Mouse (Mus musculus) bone marrow, adult 2 months (tissue): ENCODE measurements around the gene Gm45753. TPM values are rescaled to one million over a fixed set of nuclear protein-coding genes. Genes with fewer than 3 reads are reported as not detected.

ENCODE experiments used
- H3K27ac ChIP-seq: fragments of 200-500 bp; 2 replicates; pipeline ENCODE4 v1.5.1; 2012; ENCODE audit warnings: low read depth, mild to moderate bottlenecking, control low read depth, inconsistent platforms, low read length; ENCODE audit not compliant: control insufficient read depth, poor library complexity, insufficient read depth
- H3K4me1 ChIP-seq: fragments of 200-500 bp; 2 replicates; pipeline ENCODE4 v1.6.1; 2011; ENCODE audit warnings: low read length; ENCODE audit not compliant: control insufficient read depth, insufficient read depth
- H3K4me3 ChIP-seq: fragments of 200-500 bp; replicated peaks from 2 replicates; pipeline ENCODE3; 2011; ENCODE audit warnings: mild to moderate bottlenecking, low read depth, low read length, control low read depth; ENCODE audit not compliant: control insufficient read depth
- CTCF ChIP-seq: fragments of 200-500 bp; IDR thresholded peaks from 2 replicates; pipeline ENCODE4 v1.5.1; 2011; ENCODE audit warnings: low read length, control low read depth; ENCODE audit not compliant: control insufficient read depth, insufficient read depth
- POLR2A ChIP-seq: fragments of 200-500 bp; IDR thresholded peaks from 2 replicates; pipeline ENCODE4 v1.6.1; 2011; ENCODE audit warnings: low read depth, mild to moderate bottlenecking, control low read depth, low read length, borderline replicate concordance; ENCODE audit not compliant: control insufficient read depth
- WGBS: fragments of 180-500 bp; shearing (Covaris S2); methylation state at CpG from one replicate; pipeline ENCODE4 v1.1.7; 2018; 5-methylcytosine and 5-hydroxymethylcytosine counted together
- polyA plus RNA-seq: library from polyadenylated mRNA; stranded (reverse); fragments of >200 nt; gene quantifications from 2 replicates; pipeline ENCODE4 v1.2.4, GENCODE M21; 2011; ENCODE audit warnings: low replicate concordance; ENCODE audit not compliant: missing spikeins, insufficient read depth, insufficient read length

The Gm45753 gene
- polyA plus RNA-seq, 1 experiment, result not detected

GRCm38 (mm10) chr8:45266993-45267392 is 41.3 kb downstream of the Gm45753 start:
- Histone ChIP-seq H3K27ac (no peak overlapping the region), H3K4me1 (no peaks in the 10 kb centered on the region), H3K4me3 (no peak overlapping the region)
- TF ChIP-seq POLR2A (no peak), CTCF (no peak)
- 78% methylated on average over 8 of the region's 8 CpGs for WGBS

- 70% methylated on average over 4 of the region's 4 CpGs for WGBS
- Histone ChIP-seq H3K4me1 (no peaks in the 10 kb centered on the region), H3K27ac (no peak overlapping the region), H3K4me3 (no peak overlapping the region)
- TF ChIP-seq CTCF (no peak), POLR2A (no peak)
These were observed 43.3 kb downstream of the Gm45753 start for GRCm38 (mm10) chr8:45264918-45265317.

DNA sequence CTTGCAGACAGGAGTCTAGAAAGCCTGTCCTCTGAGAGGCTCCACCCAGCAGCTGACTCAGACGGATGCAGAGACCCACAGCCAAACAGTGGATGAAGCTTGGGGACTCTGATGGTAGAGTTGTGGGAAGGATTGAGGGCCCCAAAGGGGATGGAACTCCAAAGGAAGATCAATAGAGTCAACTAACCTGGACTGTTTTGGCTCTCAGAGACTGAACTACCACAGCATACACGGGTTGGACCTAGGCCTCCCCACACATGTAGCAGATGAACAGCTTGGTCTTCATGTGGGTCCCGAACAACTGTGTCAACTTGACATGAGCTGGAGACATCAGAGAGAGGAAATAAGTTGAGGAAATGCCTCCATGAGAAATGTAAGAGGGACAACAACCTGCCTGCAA is 45.4 kb downstream of the Gm45753 start:
- H3K27ac ChIP-seq, result no peak overlapping the region
- TF ChIP-seq CTCF, result no peak
- no peak for TF ChIP-seq POLR2A
- 71% methylated on average over 3 of the region's 3 CpGs for WGBS
- H3K4me3 ChIP-seq, result no peak overlapping the region
- no peaks in the 10 kb centered on the region for H3K4me1 ChIP-seq

- H3K27ac ChIP-seq, result no peak within 1 kb of the TSS
- TF ChIP-seq CTCF (no peak), POLR2A (no peak)
- 75% methylated on average over 10 of the region's 10 CpGs for WGBS
- no peaks in the 10 kb centered on the region for H3K4me1 ChIP-seq
- no peak within 1 kb of the TSS for H3K4me3 ChIP-seq
These were observed 46.3 kb downstream of the Gm45753 start, which contains the start of gene F11 for GRCm38 (mm10) chr8:45261920-45262319. TSS of gene F11 (minus strand) at chr8:45262031.

- H3K4me1 ChIP-seq, result no peaks in the 10 kb centered on the region
- H3K27ac ChIP-seq, result no peak overlapping the region
- 64% methylated on average over 8 of the region's 8 CpGs for WGBS
- H3K4me3 ChIP-seq, result no peak overlapping the region
- no peak for TF ChIP-seq POLR2A
- TF ChIP-seq CTCF, result no peak
These were observed 49.8 kb downstream of the Gm45753 start for GRCm38 (mm10) chr8:45258421-45258820.

DNA sequence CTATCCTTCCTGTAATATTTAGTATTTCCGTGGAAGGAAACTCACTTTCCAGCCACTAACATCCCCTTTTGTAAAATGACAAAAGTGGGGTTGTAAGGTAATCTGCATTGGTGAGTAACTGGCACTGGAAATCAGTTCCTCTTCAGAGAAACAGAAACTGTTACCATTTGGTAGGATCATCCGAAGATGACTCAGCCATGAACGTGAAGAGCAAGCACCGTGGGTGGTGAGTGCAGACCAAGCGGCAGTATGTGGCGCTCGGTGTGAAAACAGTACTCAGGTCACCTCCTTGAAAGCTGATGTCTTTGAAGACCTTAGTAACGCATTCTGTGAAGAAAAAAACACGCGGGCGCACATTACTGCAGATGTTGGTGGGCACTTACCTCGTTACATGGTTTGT is 53.2 kb downstream of the Gm45753 start:
- no peak overlapping the region for H3K27ac ChIP-seq

GRCm38 (mm10) chr8:45254194-45254842 is 53.9 kb downstream of the Gm45753 start:
- WGBS, result 77% methylated on average over 8 of the region's 8 CpGs
- no peaks in the 10 kb centered on the region for H3K4me1 ChIP-seq
- no peak overlapping the region for H3K27ac ChIP-seq
- TF ChIP-seq CTCF (no peak), POLR2A (no peak)
- no peak overlapping the region for H3K4me3 ChIP-seq

More for the DNA sequence above, 53.2 kb downstream of the Gm45753 start:
- Histone ChIP-seq H3K4me1 (no peaks in the 10 kb centered on the region), H3K4me3 (no peak overlapping the region)
- WGBS, result 78% methylated on average over 12 of the region's 12 CpGs
- TF ChIP-seq CTCF (no peak), POLR2A (no peak)

GRCm38 (mm10) chr8:45253586-45253985 is 54.7 kb downstream of the Gm45753 start:
- no peak overlapping the region for H3K27ac ChIP-seq
- 86% methylated on average over 1 of the region's 1 CpGs for WGBS
- no peak for TF ChIP-seq CTCF
- TF ChIP-seq POLR2A, result no peak

GRCm38 (mm10) chr8:45253111-45253510 is 55.2 kb downstream of the Gm45753 start:
- no peak for TF ChIP-seq POLR2A
- TF ChIP-seq CTCF, result no peak
- WGBS, result 50% methylated on average over 2 of the region's 2 CpGs

More at GRCm38 (mm10) chr8:45253586-45253985, 54.7 kb downstream of the Gm45753 start:
- Histone ChIP-seq H3K4me1 (no peaks in the 10 kb centered on the region), H3K4me3 (no peak overlapping the region)

DNA sequence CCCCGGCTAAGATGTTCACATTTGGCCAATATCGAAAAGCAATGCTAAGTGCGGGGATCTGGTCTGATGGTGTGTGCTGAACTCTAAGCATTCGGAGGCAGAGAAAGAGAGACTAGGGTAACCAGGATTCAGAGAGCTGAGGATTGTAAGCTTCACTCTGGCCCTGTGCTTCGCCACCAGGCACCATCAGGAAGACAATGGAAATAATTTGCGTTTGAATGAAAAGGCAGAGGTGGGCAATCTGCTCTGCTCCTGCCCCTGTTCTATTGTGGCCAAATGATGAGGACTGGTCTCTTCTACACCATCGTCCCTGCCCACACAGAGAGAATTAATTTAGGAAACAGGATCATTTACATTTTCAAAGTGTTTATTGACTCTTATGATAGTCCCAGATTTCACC is 62.0 kb downstream of the Gm45753 start:
- TF ChIP-seq POLR2A (no peak), CTCF (no peak)
- 62% methylated on average over 7 of the region's 7 CpGs for WGBS
- Histone ChIP-seq H3K27ac (no peak overlapping the region), H3K4me3 (no peak overlapping the region), H3K4me1 (no peaks in the 10 kb centered on the region)

More at GRCm38 (mm10) chr8:45253111-45253510, 55.2 kb downstream of the Gm45753 start:
- Histone ChIP-seq H3K4me1 (no peaks in the 10 kb centered on the region), H3K4me3 (no peak overlapping the region), H3K27ac (no peak overlapping the region)
